In genomic region chr1:89724141-89724540, GRCm38 (mm10) we compare ENCODE assay signal across 17 mouse cellular contexts.
DNase-seq lines count a peak whose midpoint lies in the region; ATAC-seq and TF ChIP-seq lines count a peak whose summit lies in the region.
"Had no signal": no experiment of that assay in that cellular context is flagged by ENCODE, and none has a peak within 500 bp of the region (broad histone marks: within the 10 kb centered on the region; RNA-seq: fewer than 3 reads in every experiment).

No protein-coding gene starts in this region.

- no peak overlapping the region for H3K4me3 ChIP-seq in hindbrain, embryonic 10.5 days
- H3K4me3 ChIP-seq in hindbrain, embryonic 11.5 days (ENCODE audit: low read depth, low read length): no peak overlapping the region
- no peak overlapping the region for H3K4me3 ChIP-seq in stomach, embryonic 16.5 days (replicated peaks; ENCODE audit: low read length)
- no peak overlapping the region for H3K4me3 ChIP-seq in stomach, postnatal 0 days (ENCODE audit: low read depth, low read length)
- H3K4me3 ChIP-seq: forebrain, embryonic 12.5 days; hindbrain, embryonic 12.5 days; left cerebral cortex, adult 2 months; limb, embryonic 15.5 days had no signal

- no peaks in the 10 kb centered on the region for H3K27me3 ChIP-seq in hindbrain, embryonic 10.5 days (ENCODE audit: insufficient read depth, poor library complexity, severe bottlenecking)
- H3K27me3 ChIP-seq in hindbrain, embryonic 11.5 days (ENCODE audit: control insufficient read depth, insufficient read depth, low read length): no peaks in the 10 kb centered on the region; the same call in 1 of the 2 replicates
- H3K27me3 ChIP-seq in stomach, embryonic 16.5 days (ENCODE audit: control insufficient read depth, insufficient read depth, low read length): no peaks in the 10 kb centered on the region
- no peaks in the 10 kb centered on the region for H3K27me3 ChIP-seq in stomach, postnatal 0 days (ENCODE audit: control insufficient read depth, insufficient read depth, low read length)
- H3K27me3 ChIP-seq: hindbrain, embryonic 12.5 days; limb, embryonic 15.5 days had no signal

- no peaks in the 10 kb centered on the region for H3K9me3 ChIP-seq in hindbrain, embryonic 10.5 days
- no peaks in the 10 kb centered on the region for H3K9me3 ChIP-seq in hindbrain, embryonic 11.5 days (ENCODE audit: control insufficient read depth, low read length)
- no peaks in the 10 kb centered on the region for H3K9me3 ChIP-seq in stomach, embryonic 16.5 days (replicated peaks; ENCODE audit: control insufficient read depth, low read length)
- no peaks in the 10 kb centered on the region for H3K9me3 ChIP-seq in stomach, postnatal 0 days (ENCODE audit: control insufficient read depth, low read length)
- H3K9me3 ChIP-seq: forebrain, embryonic 12.5 days; hindbrain, embryonic 12.5 days; limb, embryonic 15.5 days had no signal

- peaks cover 36% of the 10 kb centered on the region for H3K36me3 ChIP-seq in hindbrain, embryonic 10.5 days
- no peaks in the 10 kb centered on the region for H3K36me3 ChIP-seq in hindbrain, embryonic 11.5 days (ENCODE audit: control insufficient read depth, insufficient read depth, low read length)
- H3K36me3 ChIP-seq in stomach, embryonic 16.5 days (ENCODE audit: control insufficient read depth, insufficient read depth, low read length): no peaks in the 10 kb centered on the region
- H3K36me3 ChIP-seq in stomach, postnatal 0 days (ENCODE audit: control insufficient read depth, insufficient read depth, low read length): 0 out of 2 replicates have a peak, but pooled peaks cover 5% of the 10 kb centered on the region

- H3K9ac ChIP-seq in hindbrain, embryonic 11.5 days (ENCODE audit: low read depth, low read length): no peak overlapping the region
- H3K9ac ChIP-seq in stomach, embryonic 16.5 days (ENCODE audit: low read length): no peak overlapping the region
- no peak overlapping the region for H3K9ac ChIP-seq in stomach, postnatal 0 days (ENCODE audit: low read length)
- H3K9ac ChIP-seq: forebrain, embryonic 12.5 days; hindbrain, embryonic 12.5 days; limb, embryonic 15.5 days had no signal

- peaks cover 37% of the 10 kb centered on the region for H3K4me1 ChIP-seq in hindbrain, embryonic 10.5 days (replicated peaks)
- H3K4me1 ChIP-seq in hindbrain, embryonic 11.5 days (replicated peaks; ENCODE audit: control insufficient read depth, insufficient read depth, low read length): no peaks in the 10 kb centered on the region
- H3K4me1 ChIP-seq in stomach, embryonic 16.5 days (ENCODE audit: control insufficient read depth, insufficient read depth, low read length): peaks cover 8% of the 10 kb centered on the region
- H3K4me1 ChIP-seq in stomach, postnatal 0 days (replicated peaks; ENCODE audit: control insufficient read depth, insufficient read depth): no peaks in the 10 kb centered on the region

- ATAC-seq in hindbrain, embryonic 11.5 days (ENCODE audit: low FRiP score): no peak
- peak; percentile 21; the same call in 1 of the 2 replicates for ATAC-seq in stomach, embryonic 16.5 days (ENCODE audit: insufficient read depth, low FRiP score)
- ATAC-seq in stomach, postnatal 0 days (ENCODE audit: low FRiP score, low TSS enrichment): no peak

- H3K27ac ChIP-seq in hindbrain, embryonic 10.5 days: peak overlapping the region; percentile 50; the same call in 1 of the 2 replicates
- no peak overlapping the region for H3K27ac ChIP-seq in hindbrain, embryonic 11.5 days (ENCODE audit: low read depth, low read length)
- H3K27ac ChIP-seq in stomach, embryonic 16.5 days (ENCODE audit: low read length): peak overlapping the region; percentile 14; the same call in 1 of the 2 replicates
- H3K27ac ChIP-seq in stomach, postnatal 0 days (replicated peaks): no peak overlapping the region
- H3K27ac ChIP-seq: hindbrain, embryonic 12.5 days; left cerebral cortex, adult 2 months; limb, embryonic 15.5 days had no signal

- TF ChIP-seq CTCF in stomach, postnatal 0 days (IDR thresholded peaks at IDR 0.05; ENCODE audit: low read depth): no peak

- no peak for TF ChIP-seq EP300 in stomach, postnatal 0 days (optimal IDR thresholded peaks at IDR 0.05)

- H3K4me2 ChIP-seq in hindbrain, embryonic 11.5 days (replicated peaks; ENCODE audit: low read depth, low read length): no peak overlapping the region
- H3K4me2 ChIP-seq in stomach, embryonic 16.5 days (ENCODE audit: low read depth, low read length): no peak overlapping the region
- no peak overlapping the region for H3K4me2 ChIP-seq in stomach, postnatal 0 days (replicated peaks; ENCODE audit: low read depth)
- H3K4me2 ChIP-seq: forebrain, embryonic 12.5 days; hindbrain, embryonic 12.5 days; limb, embryonic 15.5 days had no signal

- DNase-seq in hindbrain, embryonic 10.5 days (ENCODE audit: low spot score): peak; percentile 26
- DNase-seq in hindbrain, embryonic 11.5 days (ENCODE audit: low spot score): no peak
- no peak for DNase-seq in stomach, postnatal 0 days (ENCODE audit: low spot score)
- peak; percentile 78 for DNase-seq in embryo, embryonic 10 days (ENCODE audit: low spot score)
- peak; percentile 9 for DNase-seq in skeletal muscle tissue, adult 2 months (ENCODE audit: low read depth, low spot score)
- DNase-seq in c-Kit-positive CD71-positive TER-119-positive erythroid progenitor cells, embryonic 14.5 days (ENCODE audit: low spot score): no peak
- no peak for DNase-seq in kidney, adult 18-20 months
- DNase-seq: adrenal gland, postnatal 14 days; cerebellum, postnatal 10 days; kidney, adult 11 months; lung, postnatal 10 days; retina, postnatal 1 day had no signal

- WGBS in hindbrain, embryonic 10.5 days: 26% methylated on average over 3 of the region's 3 CpGs
- 19% methylated on average over 3 of the region's 3 CpGs for WGBS in hindbrain, embryonic 11.5 days
- 45% methylated on average over 3 of the region's 3 CpGs for WGBS in stomach, embryonic 16.5 days
- 39% methylated on average over 3 of the region's 3 CpGs for WGBS in stomach, postnatal 0 days

Comparison
In these comparisons a context has a peak if more than half of its experiments do, and no peak if none do; other contexts are left out.
1. DNase-seq: peak in hindbrain, embryonic 10.5 days (single experiment), embryo, embryonic 10 days (single experiment) and skeletal muscle tissue, adult 2 months (single experiment); none in hindbrain, embryonic 11.5 days (single experiment), stomach, postnatal 0 days (single experiment), c-Kit-positive CD71-positive TER-119-positive erythroid progenitor cells, embryonic 14.5 days (single experiment) and kidney, adult 18-20 months (single experiment).
2. H3K27ac ChIP-seq: peak in hindbrain, embryonic 10.5 days (single experiment) and stomach, embryonic 16.5 days (single experiment); none in hindbrain, embryonic 11.5 days (single experiment) and stomach, postnatal 0 days (single experiment).